8 mouse cellular contexts compared by ENCODE assay signal in the genomic region with DNA sequence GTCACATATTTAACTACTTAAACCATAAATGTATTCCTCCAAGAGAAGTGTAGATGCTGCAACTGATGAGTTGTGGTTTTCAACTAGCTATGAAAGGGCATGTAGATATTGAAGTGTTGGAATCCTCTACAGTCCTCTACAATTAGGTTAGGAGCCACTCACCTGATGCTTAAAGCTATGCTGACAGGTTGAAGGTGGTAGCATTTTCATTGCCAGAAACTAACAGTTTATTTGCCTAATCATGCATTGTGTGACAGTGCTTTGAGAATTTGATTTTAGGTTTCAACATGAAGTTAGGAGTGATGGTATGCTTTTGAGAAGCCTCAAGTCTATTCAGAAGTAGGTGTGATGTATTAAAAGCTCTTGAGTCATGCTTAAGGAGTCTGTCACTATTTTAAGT. TPM values are rescaled to one million over a fixed set of nuclear protein-coding genes. Genes with fewer than 3 reads are reported as not detected.
DNase-seq lines count a peak whose midpoint lies in the region; ATAC-seq and TF ChIP-seq lines count a peak whose summit lies in the region.

No protein-coding gene starts in this region.

- no peaks in the 10 kb centered on the region for H3K9me3 ChIP-seq in lung, embryonic 14.5 days (ENCODE audit: low read depth, low read length)
- no peaks in the 10 kb centered on the region for H3K9me3 ChIP-seq in forebrain, embryonic 10.5 days
- H3K9me3 ChIP-seq in limb, embryonic 12.5 days: no peaks in the 10 kb centered on the region
- H3K9me3 ChIP-seq in neural tube, embryonic 15.5 days (replicated peaks): no peaks in the 10 kb centered on the region

- H3K27me3 ChIP-seq in lung, embryonic 14.5 days (ENCODE audit: insufficient read depth, low read length): no peaks in the 10 kb centered on the region
- H3K27me3 ChIP-seq in forebrain, embryonic 10.5 days (ENCODE audit: poor library complexity, severe bottlenecking): no peaks in the 10 kb centered on the region
- no peaks in the 10 kb centered on the region for H3K27me3 ChIP-seq in limb, embryonic 12.5 days
- H3K27me3 ChIP-seq in neural tube, embryonic 15.5 days (replicated peaks): no peaks in the 10 kb centered on the region

- H3K4me2 ChIP-seq in lung, embryonic 14.5 days: peak overlapping the region; percentile 94
- peak overlapping the region; percentile 90 for H3K4me2 ChIP-seq in limb, embryonic 12.5 days
- H3K4me2 ChIP-seq in neural tube, embryonic 15.5 days: peak overlapping the region; percentile 84

- H3K9ac ChIP-seq in lung, embryonic 14.5 days: peak overlapping the region; percentile 99
- peak overlapping the region; percentile 98; the same call in 1 of the 2 replicates for H3K9ac ChIP-seq in limb, embryonic 12.5 days (replicated peaks)
- H3K9ac ChIP-seq in neural tube, embryonic 15.5 days (replicated peaks): peak overlapping the region; percentile 83; the same call in 1 of the 2 replicates

- H3K4me1 ChIP-seq in lung, embryonic 14.5 days (ENCODE audit: insufficient read depth): no peaks in the 10 kb centered on the region
- peaks cover 2% of the 10 kb centered on the region for H3K4me1 ChIP-seq in lung, adult 2 months (ENCODE audit: control insufficient read depth, insufficient read depth, low read length)
- H3K4me1 ChIP-seq in forebrain, embryonic 10.5 days: peaks cover 31% of the 10 kb centered on the region
- H3K4me1 ChIP-seq in limb, embryonic 12.5 days (replicated peaks): peaks cover 24% of the 10 kb centered on the region
- peaks cover 32% of the 10 kb centered on the region for H3K4me1 ChIP-seq in neural tube, embryonic 15.5 days

- H3K36me3 ChIP-seq in lung, embryonic 14.5 days (ENCODE audit: insufficient read depth): peaks cover 42% of the 10 kb centered on the region
- peaks cover 57% of the 10 kb centered on the region for H3K36me3 ChIP-seq in forebrain, embryonic 10.5 days (replicated peaks)
- peaks cover 49% of the 10 kb centered on the region for H3K36me3 ChIP-seq in limb, embryonic 12.5 days
- peaks cover 27% of the 10 kb centered on the region for H3K36me3 ChIP-seq in neural tube, embryonic 15.5 days

- TF ChIP-seq POLR2A in lung, adult 2 months (IDR thresholded peaks at IDR 0.05; ENCODE audit: borderline replicate concordance, extremely low read depth, low read depth, low read length): no peak

- ATAC-seq in lung, embryonic 14.5 days (ENCODE audit: insufficient read depth): no peak
- ATAC-seq in limb, embryonic 12.5 days (ENCODE audit: insufficient number of reproducible peaks, insufficient read depth, low FRiP score, low TSS enrichment, low read depth): no peak
- no peak for ATAC-seq in neural tube, embryonic 15.5 days (ENCODE audit: low FRiP score)

- no peak for DNase-seq in lung, embryonic 14.5 days
- DNase-seq in lung, adult 2 months: no peak
- DNase-seq in forebrain, embryonic 10.5 days (ENCODE audit: extremely low spot score, low spot score): no peak
- DNase-seq in adrenal gland, postnatal 10 days: no peak
- no peak for DNase-seq in adipocyte (ENCODE audit: low spot score)
- no peak for DNase-seq in layer of hippocampus, adult 9-11 months

- no peak overlapping the region for H3K27ac ChIP-seq in lung, embryonic 14.5 days (ENCODE audit: low read depth)
- no peak overlapping the region for H3K27ac ChIP-seq in forebrain, embryonic 10.5 days
- no peak overlapping the region for H3K27ac ChIP-seq in limb, embryonic 12.5 days
- peak overlapping the region; percentile 98; the same call in 1 of the 2 replicates for H3K27ac ChIP-seq in neural tube, embryonic 15.5 days (replicated peaks)

- no peak for TF ChIP-seq CTCF in lung, embryonic 14.5 days (IDR thresholded peaks at IDR 0.05; ENCODE audit: low read depth)
- no peak for TF ChIP-seq CTCF in lung, adult 2 months (IDR thresholded peaks at IDR 0.05; ENCODE audit: insufficient read depth, low read length)

- peak overlapping the region; percentile 95 for H3K4me3 ChIP-seq in lung, embryonic 14.5 days (ENCODE audit: low read depth, low read length)
- no peak overlapping the region for H3K4me3 ChIP-seq in lung, adult 2 months (replicated peaks; ENCODE audit: extremely low read depth, low read depth, low read length)
- H3K4me3 ChIP-seq in forebrain, embryonic 10.5 days: peak overlapping the region; percentile 96
- peak overlapping the region; percentile 97 for H3K4me3 ChIP-seq in limb, embryonic 12.5 days (replicated peaks)
- H3K4me3 ChIP-seq in neural tube, embryonic 15.5 days (replicated peaks): peak overlapping the region; percentile 68

RNA-seq across cellular contexts. Expression of gene Ppia, which starts 2.2 kb away (rescaled TPM):
- polyA plus RNA-seq in lung, embryonic 14.5 days (2014; fragmentation: Nextera tagmentation; extraction: Ambion mirVana): 6,177 and 6,257 TPM in 2 replicates
- 407 and 532 TPM in 2 replicates for polyA plus RNA-seq in lung, adult 2 months (2012; rRNA removed)
- polyA plus RNA-seq in forebrain, embryonic 10.5 days (2016; fragmentation: Nextera tagmentation; extraction: Ambion mirVana): 6,009 and 6,074 TPM in 2 replicates
- 5,590 and 5,882 TPM in 2 replicates for polyA plus RNA-seq in limb, embryonic 12.5 days (2016; fragmentation: Nextera tagmentation; extraction: Ambion mirVana)
- 4,598 and 4,773 TPM in 2 replicates for polyA plus RNA-seq in neural tube, embryonic 15.5 days (2015; fragmentation: Nextera tagmentation; extraction: Ambion mirVana)
- total RNA-seq in adrenal gland, postnatal 10 days (2021): 1,000 to 10,000 TPM; 1,588 to 1,631 TPM

RNA-seq across cellular contexts. Expression of gene H2afv, which starts 26.8 kb away (rescaled TPM):
- polyA plus RNA-seq in lung, embryonic 14.5 days (2014; fragmentation: Nextera tagmentation; extraction: Ambion mirVana): 562 and 581 TPM in 2 replicates
- 39.1 and 51.4 TPM in 2 replicates for polyA plus RNA-seq in lung, adult 2 months (2012; rRNA removed)
- polyA plus RNA-seq in forebrain, embryonic 10.5 days (2016; fragmentation: Nextera tagmentation; extraction: Ambion mirVana): 844 and 848 TPM in 2 replicates
- polyA plus RNA-seq in limb, embryonic 12.5 days (2016; fragmentation: Nextera tagmentation; extraction: Ambion mirVana): 763 and 824 TPM in 2 replicates
- polyA plus RNA-seq in neural tube, embryonic 15.5 days (2015; fragmentation: Nextera tagmentation; extraction: Ambion mirVana): 183 and 240 TPM in 2 replicates
- 10 to 100 TPM; 84.9 to 92.0 TPM for total RNA-seq in adrenal gland, postnatal 10 days (2021)

RNA-seq across cellular contexts. Expression of gene Zmiz2, which starts 28.6 kb away (rescaled TPM):
- polyA plus RNA-seq in lung, embryonic 14.5 days (2014; fragmentation: Nextera tagmentation; extraction: Ambion mirVana): 11.8 and 12.9 TPM in 2 replicates
- 50.3 and 58.5 TPM in 2 replicates for polyA plus RNA-seq in lung, adult 2 months (2012; rRNA removed)
- polyA plus RNA-seq in forebrain, embryonic 10.5 days (2016; fragmentation: Nextera tagmentation; extraction: Ambion mirVana): 13.6 and 15.9 TPM in 2 replicates
- polyA plus RNA-seq in limb, embryonic 12.5 days (2016; fragmentation: Nextera tagmentation; extraction: Ambion mirVana): 10.3 and 10.4 TPM in 2 replicates
- 24.8 and 28.3 TPM in 2 replicates for polyA plus RNA-seq in neural tube, embryonic 15.5 days (2015; fragmentation: Nextera tagmentation; extraction: Ambion mirVana)
- 10 to 100 TPM; 38.4 to 48.2 TPM for total RNA-seq in adrenal gland, postnatal 10 days (2021)

RNA-seq across cellular contexts. Expression of gene Purb, which starts 58.2 kb away (rescaled TPM):
- 25.9 and 27.9 TPM in 2 replicates for polyA plus RNA-seq in lung, embryonic 14.5 days (2014; fragmentation: Nextera tagmentation; extraction: Ambion mirVana)
- polyA plus RNA-seq in lung, adult 2 months (2012; rRNA removed): 10.7 and 11.0 TPM in 2 replicates
- polyA plus RNA-seq in forebrain, embryonic 10.5 days (2016; fragmentation: Nextera tagmentation; extraction: Ambion mirVana): 16.9 and 18.7 TPM in 2 replicates
- 22.6 TPM in 2 replicates for polyA plus RNA-seq in limb, embryonic 12.5 days (2016; fragmentation: Nextera tagmentation; extraction: Ambion mirVana)
- 11.4 and 14.7 TPM in 2 replicates for polyA plus RNA-seq in neural tube, embryonic 15.5 days (2015; fragmentation: Nextera tagmentation; extraction: Ambion mirVana)
- total RNA-seq in adrenal gland, postnatal 10 days (2021): 10 to 100 TPM; 62.7 to 71.0 TPM
